Mouse (Mus musculus) lung, adult 2 months (tissue): ENCODE data around the gene Hsd17b11.

Experiments used
- CTCF ChIP-seq: fragments of 200-500 bp; IDR thresholded peaks from 2 replicates; pipeline ENCODE4 v1.5.1; 2011; ENCODE audit warnings: mild to moderate bottlenecking, low read length, control low read depth; ENCODE audit not compliant: insufficient read depth
- POLR2A ChIP-seq: fragments of 200-500 bp; IDR thresholded peaks from 2 replicates; pipeline ENCODE4 v1.6.1; 2011; ENCODE audit warnings: low read depth, mild to moderate bottlenecking, control low read depth, low read length, borderline replicate concordance; ENCODE audit errors: extremely low read depth

- TF ChIP-seq CTCF = no peak
- no peak for TF ChIP-seq POLR2A
These were observed 44.4 kb downstream of the Hsd17b11 start, which contains the start of gene Hsd17b13 for GRCm38 (mm10) chr5:103977297-103977696.
